Mouse (Mus musculus) stomach, postnatal 0 days (tissue): ENCODE measurements around the gene Arhgap42.

Experiments used
- CTCF ChIP-seq: IDR thresholded peaks from 2 replicates; pipeline ENCODE4 v1.5.1; 2016; ENCODE audit warnings: antibody characterized with exemption, low read depth, mild to moderate bottlenecking, moderate library complexity
- EP300 ChIP-seq: optimal IDR thresholded peaks from 2 replicates; pipeline ENCODE3; 2016; ENCODE audit warnings: antibody characterized with exemption

- no peak for TF ChIP-seq CTCF
- TF ChIP-seq EP300, result no peak
Measured at GRCm38 (mm10) chr9:9194496-9194895, 44.4 kb downstream of the Arhgap42 start.
